Mouse (Mus musculus) frontal cortex, postnatal 25 days (tissue): ENCODE data around the gene Tbx3.

Experiments used
- DNase-seq, 2 experiments: peaks; one replicate each; pipeline ENCODE4 v3.0.0; 2022; ENCODE audit warnings: low spot score in 2 of 2

The Tbx3 gene

GRCm38 (mm10) chr5:119661474-119661873 is 9.0 kb upstream of the Tbx3 start:
- no peak for DNase-seq

GRCm38 (mm10) chr5:119662326-119662725 is 8.1 kb upstream of the Tbx3 start:
- no peak for DNase-seq

- no peak for DNase-seq
These were observed 7.7 kb upstream of the Tbx3 start for GRCm38 (mm10) chr5:119662731-119663130.

GRCm38 (mm10) chr5:119663241-119663640 is 7.2 kb upstream of the Tbx3 start:
- no peak for DNase-seq

- DNase-seq, result no peak
These were observed 6.7 kb upstream of the Tbx3 start for GRCm38 (mm10) chr5:119663747-119664146.

GRCm38 (mm10) chr5:119665739-119666138 is 4.7 kb upstream of the Tbx3 start:
- DNase-seq, result no peak

GRCm38 (mm10) chr5:119667356-119667940 is 3.0 kb upstream of the Tbx3 start:
- DNase-seq, result no peak

- no peak for DNase-seq
These were observed 2.1 kb upstream of the Tbx3 start for GRCm38 (mm10) chr5:119668191-119668912.

- no peak for DNase-seq
These were observed 1.5 kb upstream of the Tbx3 start for GRCm38 (mm10) chr5:119668913-119669411.

GRCm38 (mm10) chr5:119669741-119670565 is 516 bp upstream of the Tbx3 start:
- DNase-seq, result no peak

GRCm38 (mm10) chr5:119671124-119671801 is 794 bp downstream of the Tbx3 start:
- no peak for DNase-seq

- no peak for DNase-seq
These were observed 1.5 kb downstream of the Tbx3 start for GRCm38 (mm10) chr5:119671965-119672347.

- no peak for DNase-seq
These were observed 2.0 kb downstream of the Tbx3 start for GRCm38 (mm10) chr5:119672348-119672983.

- no peak for DNase-seq
These were observed 2.6 kb downstream of the Tbx3 start for GRCm38 (mm10) chr5:119672984-119673600.

- no peak for DNase-seq
These were observed 3.5 kb downstream of the Tbx3 start for GRCm38 (mm10) chr5:119673716-119674605.

GRCm38 (mm10) chr5:119674606-119675330 is 4.3 kb downstream of the Tbx3 start:
- DNase-seq, result no peak

GRCm38 (mm10) chr5:119676245-119676644 is 5.8 kb downstream of the Tbx3 start:
- DNase-seq, result no peak

- DNase-seq, result no peak
These were observed 8.0 kb downstream of the Tbx3 start for GRCm38 (mm10) chr5:119678516-119678915.

- no peak for DNase-seq
These were observed 8.6 kb downstream of the Tbx3 start for GRCm38 (mm10) chr5:119679084-119679483.
